Mouse (Mus musculus): Measurements from ENCODE around the gene Chd2.
"Not testable (repeated sequence)": the region's sequence is repeated elsewhere in the genome, so short reads cannot be mapped to it uniquely, and the experiment has no call there.

DNA sequence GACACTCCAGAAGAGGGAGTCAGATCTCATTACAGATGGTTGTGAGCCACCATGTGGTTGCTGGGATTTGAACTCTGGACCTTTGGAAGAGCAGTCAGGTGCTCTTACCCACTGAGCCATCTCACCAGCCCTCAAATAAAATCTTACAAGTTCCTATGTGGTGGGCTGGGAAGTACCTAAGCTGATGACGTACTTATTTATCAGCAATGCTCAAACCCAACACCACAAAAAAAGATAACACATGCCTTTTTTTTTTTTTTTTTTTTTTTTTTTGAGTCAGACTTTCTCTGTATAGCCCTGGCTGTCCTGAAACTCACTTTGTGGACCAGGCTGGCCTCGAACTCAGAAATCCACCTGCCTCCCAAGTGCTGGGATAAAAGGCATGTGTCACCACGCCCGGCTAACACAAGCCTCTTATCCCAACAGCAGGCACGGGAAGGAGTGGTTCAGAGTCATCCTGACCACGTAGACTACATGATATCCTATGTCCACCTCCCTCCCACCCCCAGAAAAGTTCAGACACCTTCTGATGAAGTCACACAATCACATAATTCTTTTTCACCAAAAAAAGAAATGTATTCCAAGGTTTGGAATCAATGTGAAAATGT, 23.2 kb downstream of the Chd2 start:
- not testable (repeated sequence) for TF ChIP-seq CTCF (IDR thresholded peaks at IDR 0.05; ENCODE audit: low read depth, low read length); EP300 (IDR thresholded peaks at IDR 0.05; ENCODE audit: insufficient read depth, low read depth, low read length); POLR2A (IDR thresholded peaks at IDR 0.05; ENCODE audit: insufficient read depth, low read length)

Measured in ES-Bruce4 (cell line).